Mouse (Mus musculus) embryonic fibroblast, embryonic 13.5 days (primary cell): ENCODE measurements around the gene Fam198b. TPM values are rescaled to one million over a fixed set of nuclear protein-coding genes. Genes with fewer than 3 reads are reported as not detected.

Experiments
- H3K27ac ChIP-seq: 2 replicates; pipeline ENCODE4 v1.5.1; 2012; ENCODE audit warnings: low read length, control low read depth, inconsistent platforms; ENCODE audit not compliant: insufficient read depth
- H3K4me1 ChIP-seq: 2 replicates; pipeline ENCODE4 v1.6.1; 2011; ENCODE audit warnings: low read length; ENCODE audit not compliant: control insufficient read depth, insufficient read depth
- H3K4me3 ChIP-seq: 2 replicates; pipeline ENCODE4 v1.5.1; 2011; ENCODE audit warnings: mild to moderate bottlenecking, control low read depth, low read length; ENCODE audit not compliant: insufficient read depth
- CTCF ChIP-seq: IDR thresholded peaks from 2 replicates; pipeline ENCODE4 v1.5.1; 2011; ENCODE audit warnings: mild to moderate bottlenecking, control low read depth, low read length, moderate library complexity, borderline replicate concordance; ENCODE audit not compliant: insufficient read depth
- POLR2A ChIP-seq: IDR thresholded peaks from 2 replicates; pipeline ENCODE4 v1.6.1; 2011; ENCODE audit warnings: low read depth, mild to moderate bottlenecking, control low read depth, low read length, moderate library complexity
- polyA plus RNA-seq: library from polyadenylated mRNA; stranded (reverse); fragments of >200 nt; gene quantifications from 2 replicates; pipeline ENCODE4 v1.2.4, GENCODE M21; 2011; ENCODE audit warnings: low read depth; ENCODE audit not compliant: missing spikeins, insufficient read length

Fam198b gene
- polyA plus RNA-seq, 1 experiment, result 188 TPM

DNA sequence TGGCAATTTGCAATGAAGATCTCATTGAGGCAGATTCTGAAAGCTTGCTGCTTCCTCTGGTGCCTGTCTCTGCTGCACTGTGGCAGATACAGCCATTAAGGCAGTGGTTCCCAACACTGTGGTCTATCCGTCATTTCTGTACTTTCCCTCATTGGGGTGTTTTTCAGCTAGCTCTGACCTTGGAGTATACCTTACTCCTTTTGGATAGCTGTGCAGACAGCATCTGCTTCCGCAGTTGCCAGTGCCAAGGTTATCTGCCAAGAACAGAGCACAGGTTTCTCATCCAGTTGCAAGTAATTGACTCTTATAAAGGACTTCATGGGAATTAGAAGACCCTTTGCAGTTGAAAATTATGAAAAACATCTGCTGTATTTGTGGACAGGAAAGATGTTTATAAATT is 85.7 kb downstream of the Fam198b start:
- Histone ChIP-seq H3K27ac (no peak overlapping the region), H3K4me1 (peaks cover 4% of the 10 kb centered on the region), H3K4me3 (no peak overlapping the region)
- TF ChIP-seq CTCF (no peak), POLR2A (no peak)

DNA sequence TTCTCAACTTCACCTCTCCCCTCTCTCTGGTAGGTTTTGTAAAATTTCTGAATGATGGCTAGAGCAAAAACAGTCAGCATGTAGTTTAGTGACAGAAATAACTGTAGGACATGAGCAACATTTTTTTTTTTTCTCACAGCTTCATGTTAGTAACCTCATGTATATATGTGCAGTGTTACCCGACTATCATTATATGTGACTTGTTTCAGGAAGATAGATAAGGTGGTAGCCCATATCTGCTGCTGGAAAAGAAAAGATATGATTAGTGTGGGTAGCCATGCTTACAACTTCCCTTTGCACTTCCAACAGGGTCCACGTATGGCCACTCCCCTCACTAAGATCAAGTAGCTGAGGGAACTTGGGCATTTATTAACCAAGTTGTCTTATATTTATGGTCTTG is 86.2 kb downstream of the Fam198b start:
- Histone ChIP-seq H3K4me1 (peaks cover 6% of the 10 kb centered on the region), H3K27ac (no peak overlapping the region), H3K4me3 (no peak overlapping the region)
- TF ChIP-seq CTCF, result no peak
- no peak for TF ChIP-seq POLR2A

DNA sequence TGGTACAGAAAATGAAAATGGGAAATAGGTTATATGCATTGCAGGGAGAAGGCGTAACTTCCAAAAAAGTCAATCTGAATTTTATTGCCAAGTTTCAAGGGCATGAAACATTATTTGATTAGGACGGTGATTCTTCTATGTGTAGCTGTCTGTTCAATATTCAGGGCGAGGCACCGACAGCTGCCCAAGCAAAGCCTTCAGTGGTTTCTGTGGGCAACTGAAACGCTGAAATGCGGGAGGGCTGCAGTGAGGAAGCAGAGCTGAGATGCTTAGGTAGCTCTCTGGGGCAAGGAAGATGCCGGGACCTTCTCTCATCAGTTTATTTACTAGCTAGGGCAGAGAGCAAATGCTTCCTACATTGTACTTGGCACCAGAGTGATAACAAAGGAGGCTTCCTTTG is 87.2 kb downstream of the Fam198b start:
- peaks cover 10% of the 10 kb centered on the region for H3K4me1 ChIP-seq
- no peak overlapping the region for H3K4me3 ChIP-seq
- no peak overlapping the region for H3K27ac ChIP-seq
- no peak for TF ChIP-seq POLR2A
- TF ChIP-seq CTCF, result no peak

DNA sequence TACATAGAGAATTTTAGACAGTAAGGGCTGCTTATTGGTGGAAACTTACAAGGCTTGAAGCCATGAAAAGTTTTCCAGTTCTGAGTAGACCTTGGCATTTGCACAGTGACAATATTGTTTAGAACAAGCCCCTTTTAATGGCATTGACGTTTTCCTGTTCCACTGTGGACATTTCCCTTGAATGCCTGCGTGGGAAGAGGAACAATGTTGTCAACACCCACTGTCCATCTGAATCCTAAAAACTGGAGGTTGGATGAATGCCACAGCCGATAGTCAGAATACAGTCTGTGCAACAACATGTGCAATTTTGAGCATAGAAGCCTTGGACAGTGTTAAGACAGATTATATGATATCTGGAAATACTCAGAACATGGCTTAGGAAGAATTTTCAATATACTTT is 92.5 kb downstream of the Fam198b start:
- Histone ChIP-seq H3K4me1 (peaks cover 27% of the 10 kb centered on the region), H3K27ac (peak overlapping the region; percentile 100), H3K4me3 (no peak overlapping the region)
- TF ChIP-seq CTCF (no peak), POLR2A (peak; percentile 22; the same call in 1 of the 2 replicates)

DNA sequence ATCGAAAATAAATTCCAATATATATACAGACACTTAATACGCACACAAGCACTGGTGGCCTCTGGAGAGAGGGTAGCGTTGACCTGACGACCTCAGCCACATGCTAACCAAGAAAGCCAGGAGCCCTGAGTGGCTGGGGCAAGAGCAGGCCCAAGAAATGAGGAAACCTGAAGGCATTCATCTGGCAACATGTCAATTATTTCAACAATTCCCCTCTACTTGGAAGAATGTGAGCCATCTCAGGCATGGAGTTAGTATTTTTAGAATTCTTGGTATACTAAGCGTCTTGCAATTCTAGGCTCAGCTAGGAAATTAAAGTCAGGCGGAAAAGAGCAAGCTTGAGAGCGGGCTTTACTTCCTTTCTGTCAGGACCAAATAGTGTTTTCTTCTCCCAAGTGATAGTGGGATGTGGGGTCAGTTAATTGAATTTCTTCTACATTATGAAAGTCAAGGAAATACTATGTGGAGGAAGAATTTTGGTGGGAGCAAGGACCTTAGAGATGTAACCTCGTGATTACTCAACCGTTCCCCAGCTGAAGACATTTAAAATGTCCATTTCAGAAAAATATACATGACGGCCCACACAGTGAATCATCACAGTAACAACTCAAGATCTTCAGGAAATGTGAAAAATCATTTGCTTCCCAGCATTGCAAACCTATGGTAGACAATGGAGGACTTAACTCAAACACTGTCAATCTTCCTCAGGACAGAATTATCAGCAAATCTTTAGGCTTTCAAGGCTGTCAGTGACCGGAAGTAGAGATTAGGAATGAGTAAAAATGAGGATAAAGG is 93.5 kb downstream of the Fam198b start:
- H3K4me3 ChIP-seq, result no peak overlapping the region
- peak overlapping the region; percentile 100 for H3K27ac ChIP-seq
- TF ChIP-seq CTCF (no peak), POLR2A (no peak)
- H3K4me1 ChIP-seq, result peaks cover 27% of the 10 kb centered on the region

DNA sequence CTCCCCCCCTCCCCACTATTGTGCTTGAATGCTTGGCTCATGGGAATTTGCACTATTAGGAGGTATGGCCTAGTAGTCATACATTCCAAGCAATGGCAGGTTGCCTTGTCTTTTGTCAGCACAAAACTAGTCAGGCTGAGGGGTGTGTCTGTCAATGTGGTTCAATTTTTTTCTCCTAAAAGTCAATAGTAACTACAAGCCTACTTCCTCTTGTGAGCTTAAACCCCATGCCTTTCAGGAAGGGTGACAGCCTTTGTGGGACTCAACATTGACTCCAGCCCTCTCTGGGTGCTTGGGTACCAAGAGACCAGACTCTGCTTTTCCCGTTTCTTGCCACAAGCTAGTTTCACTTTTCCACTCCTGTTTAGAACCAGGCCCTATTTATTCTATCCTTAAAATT is 96.4 kb downstream of the Fam198b start:
- H3K27ac ChIP-seq, result peak overlapping the region; percentile 54; the same call in 1 of the 2 replicates
- TF ChIP-seq POLR2A (no peak), CTCF (no peak)
- H3K4me3 ChIP-seq, result no peak overlapping the region
- H3K4me1 ChIP-seq, result peaks cover 21% of the 10 kb centered on the region

DNA sequence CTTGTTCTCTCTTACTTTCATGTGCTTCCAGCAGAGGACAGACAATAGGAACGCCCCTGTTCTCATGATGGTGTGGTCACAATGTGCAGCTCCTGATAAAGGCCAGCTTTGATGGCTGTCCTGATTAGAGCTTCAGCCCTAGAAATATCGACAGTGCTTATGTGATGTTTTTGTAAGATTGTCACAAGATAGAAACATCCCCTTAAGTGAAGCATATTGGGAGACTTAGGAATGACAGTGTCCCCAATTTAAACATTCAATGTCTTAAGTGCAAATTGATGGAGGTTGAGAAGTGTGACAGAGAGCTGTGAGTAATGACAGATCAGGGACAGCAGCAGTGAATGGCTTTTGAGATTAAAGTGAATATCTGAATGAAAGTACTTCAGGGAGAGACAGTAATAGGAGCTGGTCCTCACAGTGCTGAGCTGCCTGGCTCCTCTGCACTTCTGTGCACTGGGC is 99.7 kb downstream of the Fam198b start:
- Histone ChIP-seq H3K4me1 (peaks cover 15% of the 10 kb centered on the region), H3K27ac (no peak overlapping the region), H3K4me3 (no peak overlapping the region)
- TF ChIP-seq POLR2A, result no peak
- no peak for TF ChIP-seq CTCF

DNA sequence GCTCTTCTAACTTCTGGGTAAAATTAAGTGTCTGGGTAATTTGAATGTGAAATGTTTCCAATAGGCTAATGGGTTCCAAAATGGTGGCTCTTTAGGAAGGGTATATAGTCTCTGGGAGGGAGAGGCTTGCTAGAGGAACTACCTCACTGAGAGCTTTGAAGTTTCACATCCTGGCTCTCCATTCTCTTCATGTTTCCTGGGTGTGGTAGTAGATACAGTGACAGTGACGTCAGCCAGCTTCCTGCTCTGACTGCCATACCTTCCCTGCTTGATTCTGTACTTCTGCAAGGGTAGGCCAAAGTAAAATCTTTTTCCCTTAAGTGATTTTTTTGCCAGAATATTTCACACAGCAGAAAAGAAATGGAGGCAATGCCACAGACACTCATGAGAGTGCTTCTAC is 100.2 kb downstream of the Fam198b start:
- Histone ChIP-seq H3K4me3 (no peak overlapping the region), H3K4me1 (peaks cover 15% of the 10 kb centered on the region), H3K27ac (no peak overlapping the region)
- TF ChIP-seq CTCF, result no peak
- TF ChIP-seq POLR2A, result no peak

DNA sequence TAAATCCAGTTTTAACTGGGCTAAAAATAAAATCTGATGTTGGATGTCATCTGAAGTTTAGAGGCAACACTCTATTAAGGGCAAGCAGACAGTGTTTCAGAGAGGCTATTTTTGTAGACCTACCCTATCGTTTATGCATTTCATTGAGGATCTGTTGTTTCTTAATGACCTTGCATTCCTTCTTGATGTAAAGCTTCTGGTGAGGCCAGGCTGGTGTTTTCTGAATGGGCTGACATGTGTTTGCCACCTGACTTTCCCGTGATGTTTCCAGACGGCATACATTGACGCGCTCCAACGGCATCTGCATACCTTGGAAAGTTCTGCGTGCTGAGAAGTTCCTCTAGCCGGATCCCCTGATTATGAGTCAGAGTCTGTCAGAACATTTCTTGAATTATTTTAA is 104.9 kb downstream of the Fam198b start:
- no peak overlapping the region for H3K4me3 ChIP-seq
- H3K27ac ChIP-seq, result peak overlapping the region; percentile 100
- TF ChIP-seq POLR2A, result 0 out of 2 replicates have a peak, but pooled peaks have one; percentile 18
- no peak for TF ChIP-seq CTCF
- peaks cover 14% of the 10 kb centered on the region for H3K4me1 ChIP-seq

DNA sequence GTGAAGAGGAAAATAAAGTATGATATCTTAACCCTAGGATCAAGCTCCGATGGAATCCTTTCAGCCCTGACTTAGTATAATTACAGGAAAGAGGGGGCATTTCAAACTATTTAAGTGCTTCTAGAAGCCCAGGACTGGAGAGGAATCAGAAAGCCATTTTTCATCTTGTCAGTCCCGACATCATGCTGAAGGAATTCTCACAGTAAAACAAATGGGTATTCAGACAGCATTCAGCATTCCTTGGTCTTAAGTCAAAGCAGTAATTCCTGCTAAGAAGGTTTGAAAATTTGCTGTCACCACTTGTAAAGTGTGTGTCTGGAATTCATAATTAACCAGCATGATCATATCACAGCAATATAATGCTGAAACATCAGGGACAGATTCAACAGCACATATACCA is 105.6 kb downstream of the Fam198b start:
- TF ChIP-seq POLR2A, result no peak
- peaks cover 14% of the 10 kb centered on the region for H3K4me1 ChIP-seq
- H3K4me3 ChIP-seq, result no peak overlapping the region
- peak overlapping the region; percentile 100 for H3K27ac ChIP-seq
